Mouse (Mus musculus): Measurements from ENCODE around the gene Cfap300. TPM values are rescaled to one million over a fixed set of nuclear protein-coding genes. Genes with fewer than 3 reads are reported as not detected.

Gene Cfap300
- under 1 TPM in 2 of 3 experiments, not detected in 1; 0.30 to 0.61 TPM for polyA plus RNA-seq (2017; shearing (Covaris generic))

DNA sequence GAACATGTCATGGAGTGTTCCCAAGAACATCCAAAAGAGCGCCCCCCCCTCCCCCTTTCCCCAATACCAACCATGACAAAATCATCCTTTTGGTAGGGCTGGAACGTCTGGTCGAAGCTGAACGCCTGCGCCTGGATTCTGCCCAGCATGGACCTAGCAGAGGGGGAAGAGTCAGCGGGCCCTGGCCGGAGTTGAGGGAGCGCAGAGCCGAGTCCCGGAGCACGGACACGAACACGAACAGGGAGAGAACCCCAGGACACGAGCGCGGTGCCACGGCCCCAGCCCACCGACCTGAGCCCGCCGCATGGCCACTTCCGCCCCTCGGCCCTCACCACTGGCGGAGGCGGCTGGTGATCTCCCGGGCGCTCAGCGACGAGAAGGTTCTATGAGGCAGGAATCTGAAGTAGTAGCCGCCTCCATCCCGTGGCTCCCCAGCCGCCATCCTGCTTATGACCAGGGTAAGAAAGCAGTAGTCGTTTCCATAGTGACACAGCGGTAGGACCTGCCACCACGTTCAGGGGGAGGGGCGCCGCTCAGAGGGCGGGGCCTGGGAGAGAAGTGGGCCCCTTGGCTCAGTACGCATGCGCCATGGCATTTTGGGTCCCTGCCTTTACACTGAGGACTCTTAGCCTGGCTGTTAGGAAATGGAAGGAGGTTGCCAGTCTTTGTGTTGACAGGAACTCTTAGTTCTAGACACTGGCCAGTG, at the start of gene Cfap300:
Gene Cfap300 (minus strand): TSS at position 486 of the 706 bp plus-strand sequence.
- peak; percentile 93 for ATAC-seq

DNA sequence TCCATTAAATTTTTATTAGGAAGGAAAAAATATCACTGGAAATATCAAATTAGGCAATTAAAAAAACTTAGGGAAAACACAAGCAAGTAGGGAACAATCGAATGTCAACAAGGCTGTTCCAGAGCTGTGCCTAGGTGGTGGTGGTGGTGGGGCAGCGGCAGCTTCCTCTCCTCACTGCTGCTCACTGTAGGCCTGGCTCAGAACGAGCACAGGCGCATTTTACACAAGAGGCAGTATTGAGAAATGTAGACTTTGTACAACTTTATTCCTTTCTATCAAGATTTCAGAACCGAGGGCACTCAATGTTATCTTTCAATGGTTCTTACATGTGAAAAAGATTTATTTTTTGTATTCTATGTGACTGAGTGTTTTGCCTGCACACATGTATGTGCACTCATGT, 36.3 kb upstream of the Cfap300 start:
- no peak for ATAC-seq

DNA sequence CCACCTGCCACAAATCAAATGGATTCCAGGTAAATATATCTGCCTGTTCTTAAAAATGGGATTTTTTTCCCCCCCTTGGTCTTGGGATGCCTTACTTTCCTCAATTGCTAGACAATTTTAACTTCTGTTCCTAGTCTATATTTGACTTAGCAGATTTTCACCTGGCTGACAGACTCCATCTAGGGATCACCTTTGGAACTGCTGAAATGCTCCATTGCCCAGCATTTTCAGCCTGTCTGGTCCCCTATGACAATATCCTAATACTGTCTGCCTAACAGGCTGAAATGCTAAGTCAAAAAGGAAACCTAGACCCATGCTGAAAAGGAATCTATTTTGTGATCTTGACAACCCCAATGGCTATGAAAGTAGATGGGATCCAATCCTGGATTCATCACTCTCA, 31.7 kb upstream of the Cfap300 start:
- ATAC-seq = no peak

DNA sequence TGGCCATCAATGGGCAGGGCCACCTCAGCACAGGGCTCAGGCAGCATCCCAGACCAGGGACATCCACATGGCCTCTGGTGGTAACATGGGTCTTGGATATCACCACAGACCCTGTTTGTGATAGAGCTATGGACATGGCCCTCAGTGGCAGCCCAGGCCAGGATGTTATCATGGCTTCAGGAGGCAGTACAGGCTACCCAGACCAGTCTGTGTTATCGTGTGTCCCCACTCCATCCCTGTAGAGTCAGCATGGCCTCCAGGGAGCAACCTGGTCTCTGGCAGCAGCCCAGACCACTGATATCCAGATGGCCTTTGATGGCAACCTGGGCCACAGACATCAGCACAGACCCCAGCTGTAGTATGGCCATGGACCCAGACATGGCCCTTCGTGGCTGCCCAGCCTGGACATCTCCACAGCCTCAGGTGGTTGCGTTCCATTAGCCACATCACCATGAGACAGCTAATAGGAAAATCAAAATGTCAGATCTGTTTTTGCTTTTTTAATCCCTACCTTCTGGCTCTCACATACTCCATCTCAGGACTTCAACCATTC, 30.7 kb upstream of the Cfap300 start:
- ATAC-seq = no peak

GRCm38 (mm10) chr9:8059636-8060035, 17.0 kb upstream of the Cfap300 start:
- ATAC-seq = no peak

- no peak for ATAC-seq
These were observed 12.2 kb upstream of the Cfap300 start for GRCm38 (mm10) chr9:8054831-8055230.

- ATAC-seq = peak; percentile 47
These were observed 393 bp upstream of the Cfap300 start for GRCm38 (mm10) chr9:8043044-8043387.

DNA sequence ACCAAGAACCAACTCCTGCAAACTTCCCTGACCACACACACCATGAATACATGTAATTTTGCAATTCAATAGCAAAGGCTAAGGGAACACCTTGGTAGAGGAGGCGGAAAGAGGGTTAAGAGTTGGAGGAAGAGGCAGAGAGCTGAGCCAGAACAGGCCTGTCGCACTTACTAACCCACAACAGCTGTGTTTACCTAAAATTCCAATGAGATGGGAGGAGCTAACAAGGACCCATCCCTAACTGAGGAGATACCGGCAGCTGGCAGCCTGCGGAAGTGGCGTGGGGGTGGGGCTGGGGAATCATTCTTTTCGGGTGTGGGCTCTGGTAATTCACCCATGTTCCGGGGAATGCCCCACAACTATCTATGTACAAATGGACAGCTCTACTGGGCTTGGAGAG, 7.1 kb downstream of the Cfap300 start:
- no peak for ATAC-seq

GRCm38 (mm10) chr9:8035091-8035490, 7.5 kb downstream of the Cfap300 start:
- no peak for ATAC-seq

- ATAC-seq = no peak
These were observed 8.5 kb downstream of the Cfap300 start for GRCm38 (mm10) chr9:8034143-8034542.

- no peak for ATAC-seq
These were observed 9.8 kb downstream of the Cfap300 start for GRCm38 (mm10) chr9:8032847-8033246.

DNA sequence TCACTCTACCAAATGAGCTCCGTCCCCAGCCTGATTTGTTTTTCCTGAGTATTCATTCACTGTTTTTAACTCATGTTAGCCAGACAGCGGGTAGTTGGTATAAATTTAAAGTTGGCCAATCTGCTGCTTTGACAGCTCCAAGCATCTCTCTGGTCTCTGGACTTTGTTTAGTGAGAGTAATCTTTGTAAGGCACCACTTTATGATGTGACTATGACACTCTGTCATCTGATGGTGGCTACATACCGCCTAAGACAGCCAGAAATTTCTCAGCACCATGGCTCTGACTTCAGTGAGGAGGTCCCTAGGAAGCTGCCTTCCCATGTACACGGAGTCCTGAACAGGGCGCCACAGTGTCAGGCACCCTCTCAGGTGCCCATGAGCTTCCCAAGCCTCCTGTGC, 24.0 kb downstream of the Cfap300 start:
- no peak for ATAC-seq

DNA sequence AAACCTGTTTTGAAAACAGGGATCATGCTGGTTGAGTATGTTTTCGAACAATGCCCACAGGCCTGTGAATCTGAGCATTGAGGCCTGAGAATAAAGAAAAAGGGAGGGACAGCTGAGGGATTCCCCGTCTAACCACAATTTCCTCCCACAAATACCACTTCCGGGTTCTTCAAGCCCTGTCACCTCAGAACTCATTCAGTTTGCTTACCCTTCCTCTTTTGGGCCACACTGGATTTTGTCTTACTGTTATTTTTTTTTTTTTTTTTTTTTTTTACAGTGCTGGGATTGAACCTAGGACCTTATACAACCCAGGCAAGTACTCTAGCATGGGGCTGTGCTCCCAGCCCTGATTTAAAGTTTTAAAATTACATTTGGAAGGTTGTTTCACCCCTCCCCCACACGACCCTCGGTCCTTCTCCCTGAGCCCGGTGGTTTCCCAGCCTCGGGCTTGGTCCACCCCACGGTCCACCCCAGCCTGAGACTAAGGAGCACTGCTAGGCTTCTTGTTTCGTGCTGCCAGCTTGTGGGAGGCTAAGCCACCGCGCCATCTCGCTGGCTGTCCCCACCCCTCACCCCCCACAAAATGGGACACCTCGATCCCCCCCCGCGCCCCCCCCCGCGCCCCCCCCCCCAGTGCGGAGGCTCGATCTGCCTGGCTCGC, 25.2 kb downstream of the Cfap300 start:
- peak; percentile 94 for ATAC-seq

DNA sequence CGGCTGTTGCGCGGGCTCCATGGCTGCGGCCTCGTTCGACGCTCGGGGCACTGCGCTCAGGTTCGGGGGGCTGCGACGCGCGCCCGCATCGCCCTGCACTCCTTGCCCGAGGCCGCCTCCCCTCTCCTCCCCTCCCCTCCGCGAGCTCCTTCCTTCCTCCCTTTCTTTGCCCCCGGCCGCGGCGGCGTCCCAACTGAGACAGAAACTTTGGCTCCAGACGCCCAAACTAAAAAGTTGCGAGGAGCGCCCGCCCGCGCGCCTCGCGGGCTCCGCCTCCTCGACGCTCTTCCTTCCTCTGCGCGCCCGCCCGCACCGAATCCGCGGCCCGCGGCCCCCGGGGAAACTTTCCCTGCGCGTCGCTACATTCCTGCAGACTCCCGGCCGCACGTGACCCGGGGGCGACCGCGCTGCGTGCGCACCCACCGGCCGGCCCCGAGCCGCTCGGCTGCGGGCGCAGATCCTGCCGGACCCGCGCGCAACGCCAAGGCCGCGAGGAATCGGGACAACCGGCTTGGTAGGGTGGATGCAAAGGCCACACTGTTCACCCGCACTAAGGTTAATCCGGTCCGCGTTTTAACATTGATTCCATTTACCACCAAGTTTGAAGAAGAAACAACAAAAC, 38.1 kb downstream of the Cfap300 start, which contains the start of gene Yap1:
Gene Yap1 (minus strand): TSS at position 227 of the 622 bp plus-strand sequence.
- peak; percentile 42 for ATAC-seq

GRCm38 (mm10) chr9:8003301-8004271, 39.0 kb downstream of the Cfap300 start:
- no peak for ATAC-seq

DNA sequence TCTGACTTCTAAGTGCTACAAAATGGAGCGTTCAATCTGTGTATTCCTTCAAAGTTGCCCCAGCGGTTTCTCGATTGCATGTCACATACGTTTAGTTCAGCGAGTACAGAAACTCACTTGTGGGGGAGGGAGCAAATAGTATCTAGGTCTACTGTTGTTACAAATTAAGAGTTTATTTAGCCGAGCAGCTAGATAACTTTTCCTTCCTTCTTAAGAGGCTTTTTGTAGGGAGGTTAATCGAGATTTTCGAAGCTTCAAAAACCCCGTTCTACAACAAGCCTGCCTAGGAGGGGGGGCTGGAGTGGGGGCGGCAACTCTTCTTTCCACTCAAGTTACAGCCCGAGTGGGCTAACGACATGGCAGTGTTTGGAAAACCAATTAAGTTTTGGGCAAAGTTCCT, 39.8 kb downstream of the Cfap300 start:
- no peak for ATAC-seq

DNA sequence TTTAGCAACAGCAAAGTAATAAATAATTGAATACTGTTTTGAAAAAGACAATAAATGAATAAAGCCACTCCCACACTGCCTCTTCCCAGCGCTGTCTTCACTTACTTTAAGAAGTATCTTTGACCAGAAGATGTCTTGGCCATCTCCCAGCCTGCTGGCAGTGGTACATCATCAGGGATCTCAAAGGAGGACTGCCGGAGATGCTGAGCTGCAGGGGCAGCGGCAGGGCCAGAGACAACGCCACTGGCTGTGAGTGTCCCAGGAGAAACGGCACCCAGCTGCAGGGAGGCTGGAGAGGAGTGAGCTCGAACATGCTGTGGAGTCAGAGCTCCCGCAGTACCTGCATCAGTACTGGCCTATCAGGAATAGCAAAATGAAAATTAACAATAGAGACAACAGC, 41.3 kb downstream of the Cfap300 start:
- no peak for ATAC-seq

DNA sequence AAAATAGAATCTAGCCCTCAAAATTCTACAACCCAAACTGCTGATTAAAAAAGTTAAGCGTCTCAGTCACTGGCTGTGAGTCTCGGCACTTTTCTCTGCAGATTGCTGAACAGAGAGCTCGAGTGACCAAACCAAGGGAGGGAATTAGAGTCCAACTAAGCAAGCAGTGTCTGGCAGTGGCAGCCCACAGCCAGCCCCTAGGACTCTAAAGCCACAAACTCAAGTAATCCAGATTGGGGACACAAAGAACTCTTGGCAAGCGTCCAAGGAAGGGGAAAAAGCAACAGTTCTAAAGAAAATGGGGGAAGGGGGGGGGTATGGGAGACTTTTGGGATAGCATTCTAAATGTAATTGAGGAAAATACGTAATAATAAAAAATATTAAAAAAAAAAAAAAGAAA, 48.3 kb downstream of the Cfap300 start:
- no peak for ATAC-seq

GRCm38 (mm10) chr9:7992651-7993050, 50.0 kb downstream of the Cfap300 start:
- no peak for ATAC-seq

- no peak for ATAC-seq
These were observed 51.7 kb downstream of the Cfap300 start for GRCm38 (mm10) chr9:7990897-7991296.

- no peak for ATAC-seq
These were observed 55.5 kb downstream of the Cfap300 start for GRCm38 (mm10) chr9:7987119-7987518.

DNA sequence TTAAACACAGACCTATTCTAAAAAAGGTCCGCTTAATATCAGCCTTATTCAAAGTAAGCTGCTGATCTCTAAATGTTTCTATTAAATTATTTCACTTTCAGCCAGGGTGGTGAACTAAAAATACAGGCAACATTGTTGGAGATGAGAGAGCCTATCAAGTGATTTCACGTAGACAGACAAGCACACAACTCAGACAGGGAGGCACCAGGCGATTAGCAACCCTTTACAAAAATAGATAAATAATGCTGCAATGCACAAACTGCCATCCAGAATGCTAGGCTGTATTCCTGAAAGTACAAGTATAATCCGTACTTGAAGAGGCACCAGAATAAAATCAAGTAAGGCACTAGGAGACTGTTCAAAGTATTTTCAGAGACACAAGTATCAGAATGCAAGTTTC, 58.3 kb downstream of the Cfap300 start:
- ATAC-seq = no peak
